Mouse (Mus musculus) frontal cortex, postnatal 14 days (tissue): ENCODE results near the gene Adgrf5.

Experiments used
- DNase-seq, 2 experiments: peaks; one replicate each; pipeline ENCODE4 v3.0.0; 2022; ENCODE audit warnings: low spot score in 2 of 2

The Adgrf5 gene

GRCm38 (mm10) chr17:43378703-43379102 lies 18.5 kb downstream of the Adgrf5 start:
- DNase-seq: no peak

DNA sequence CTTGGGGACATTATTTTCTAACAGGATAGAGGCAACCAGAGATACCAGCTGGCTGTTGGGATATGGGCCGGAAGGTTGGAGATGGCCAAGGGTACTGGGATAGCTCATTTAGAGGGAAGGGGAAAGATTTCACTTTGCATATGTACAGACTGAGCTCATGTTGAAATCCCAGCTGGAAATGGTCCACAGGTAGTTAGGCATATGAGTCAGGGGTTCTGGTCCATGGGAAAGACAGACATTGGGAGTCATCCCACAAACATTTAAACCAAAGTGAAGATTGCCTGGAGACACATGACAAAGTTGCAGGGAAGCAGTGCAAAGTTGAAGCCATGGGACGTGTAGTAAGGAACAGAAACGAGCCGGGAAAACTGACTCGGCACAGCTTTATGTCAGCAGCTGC lies 26.1 kb downstream of the Adgrf5 start:
- no peak for DNase-seq

GRCm38 (mm10) chr17:43387171-43387570 lies 26.9 kb downstream of the Adgrf5 start:
- DNase-seq: no peak

DNA sequence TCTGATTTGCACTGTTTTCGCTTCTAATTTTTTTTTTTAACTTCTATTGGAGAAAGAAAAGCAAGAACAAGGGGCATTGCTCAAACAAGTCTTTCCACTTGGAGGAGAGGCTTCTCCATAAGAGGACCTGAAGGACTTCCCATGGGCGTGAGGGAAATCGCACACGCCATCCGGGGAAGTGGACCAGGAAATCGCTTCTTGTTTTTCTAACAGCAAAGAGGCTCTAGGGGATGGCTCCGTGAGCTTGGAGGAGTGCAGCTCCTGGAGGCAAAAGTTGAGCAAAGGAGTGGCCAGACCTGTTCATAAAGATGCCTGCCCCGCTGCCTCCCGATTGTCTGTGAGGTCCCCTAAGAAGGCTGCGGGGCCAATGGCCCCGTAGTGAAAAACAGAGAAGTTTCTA lies 29.0 kb downstream of the Adgrf5 start:
- no peak for DNase-seq

DNA sequence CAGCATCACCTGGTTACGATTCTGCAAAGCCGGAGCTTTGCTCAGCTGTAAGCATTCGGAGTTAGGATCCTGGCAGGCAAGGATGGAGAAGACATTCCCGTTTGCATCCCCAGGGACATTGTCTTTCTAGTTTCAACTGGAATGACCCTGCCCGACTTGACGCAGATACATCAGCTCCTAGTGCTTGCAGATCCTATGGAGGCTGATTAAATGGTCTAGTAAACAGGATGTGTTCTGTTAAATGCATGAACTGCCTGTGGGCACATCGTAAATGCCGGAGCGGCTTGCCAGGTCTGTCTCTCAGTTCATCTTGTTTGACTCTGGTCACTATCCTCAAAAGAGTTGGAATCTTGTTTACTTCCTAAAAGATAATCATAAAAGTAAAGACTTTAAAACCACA lies 31.9 kb downstream of the Adgrf5 start:
- no peak for DNase-seq

- no peak for DNase-seq
These were observed 33.4 kb downstream of the Adgrf5 start for GRCm38 (mm10) chr17:43393669-43394068.

DNA sequence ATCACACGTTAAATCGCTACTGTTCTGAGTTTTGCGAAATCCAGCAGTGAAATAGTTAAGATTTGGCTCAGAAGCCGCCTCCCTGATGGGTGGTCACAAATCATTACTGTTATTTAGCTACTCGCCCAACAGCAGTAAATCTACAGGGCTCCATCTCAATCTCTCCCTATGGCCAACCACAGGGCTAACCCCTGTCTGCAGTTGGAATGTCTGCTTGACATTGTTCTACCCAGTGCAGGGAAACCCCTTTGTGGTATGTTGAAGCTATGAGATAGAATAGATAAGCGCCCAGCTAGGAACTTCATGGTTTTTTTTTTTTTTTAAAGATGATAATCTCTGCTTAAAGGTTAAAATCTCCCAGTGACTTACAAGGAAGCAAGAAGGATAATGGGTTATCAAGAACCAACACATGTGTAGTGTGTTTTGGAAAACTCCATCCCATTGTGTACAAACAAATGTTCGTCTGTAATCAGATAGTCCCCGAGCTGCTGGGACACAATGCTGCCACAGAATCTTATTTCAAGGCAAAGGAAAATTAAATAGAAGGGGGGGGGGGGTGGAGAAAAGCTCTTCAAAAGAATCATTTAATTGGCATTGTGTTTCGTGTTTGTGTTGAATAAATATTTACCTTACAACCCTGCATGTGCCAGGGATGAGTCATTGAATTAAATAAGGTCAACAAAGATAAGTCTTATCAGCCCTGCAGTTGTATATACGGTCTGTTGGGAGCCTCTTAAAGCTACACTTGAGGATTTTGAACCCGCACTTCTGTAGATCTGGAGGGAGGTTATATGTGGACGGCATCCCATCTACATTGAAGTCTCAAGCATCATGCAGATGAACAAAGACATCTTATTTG lies 35.4 kb downstream of the Adgrf5 start:
- no peak for DNase-seq

DNA sequence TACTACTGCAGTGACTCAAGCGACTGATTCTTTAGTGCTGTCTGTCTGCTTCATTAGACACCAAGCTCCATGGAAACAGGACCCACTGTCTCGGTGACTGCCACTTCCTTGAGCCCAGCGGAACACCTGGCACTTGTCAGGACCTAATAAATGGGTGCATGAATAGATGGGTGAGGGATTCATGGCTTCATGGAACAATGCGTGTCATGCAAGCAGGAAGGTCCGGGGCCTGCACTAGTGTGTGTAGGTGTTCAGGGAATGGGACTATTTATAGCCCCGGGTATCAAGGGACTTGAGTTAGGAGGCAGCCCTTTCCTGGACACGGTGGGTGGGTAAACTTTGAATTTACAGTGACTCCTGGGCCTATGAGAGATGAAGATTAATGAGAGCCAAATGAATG lies 38.4 kb downstream of the Adgrf5 start:
- no peak for DNase-seq

- DNase-seq: no peak
These were observed 38.9 kb downstream of the Adgrf5 start for GRCm38 (mm10) chr17:43399151-43399550.

DNA sequence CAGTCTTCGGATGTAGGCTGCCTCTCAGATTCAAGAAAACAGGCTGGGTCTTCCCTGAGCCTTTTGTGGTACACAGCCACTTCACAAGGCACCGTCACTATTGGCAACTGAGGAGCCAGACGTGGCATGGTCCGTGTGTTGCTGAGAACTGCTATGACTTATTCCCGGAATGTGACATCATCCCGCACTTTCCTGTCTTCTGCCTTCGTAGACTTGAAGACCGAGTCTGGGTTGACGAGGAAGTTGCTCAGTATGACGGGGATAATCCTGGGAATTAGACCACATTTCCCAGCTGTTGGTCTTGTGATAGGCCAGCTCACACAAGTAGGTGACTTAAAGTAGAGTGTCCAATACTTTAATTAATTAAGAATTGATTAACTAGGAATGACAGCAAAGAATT lies 40.2 kb downstream of the Adgrf5 start:
- no peak for DNase-seq

DNA sequence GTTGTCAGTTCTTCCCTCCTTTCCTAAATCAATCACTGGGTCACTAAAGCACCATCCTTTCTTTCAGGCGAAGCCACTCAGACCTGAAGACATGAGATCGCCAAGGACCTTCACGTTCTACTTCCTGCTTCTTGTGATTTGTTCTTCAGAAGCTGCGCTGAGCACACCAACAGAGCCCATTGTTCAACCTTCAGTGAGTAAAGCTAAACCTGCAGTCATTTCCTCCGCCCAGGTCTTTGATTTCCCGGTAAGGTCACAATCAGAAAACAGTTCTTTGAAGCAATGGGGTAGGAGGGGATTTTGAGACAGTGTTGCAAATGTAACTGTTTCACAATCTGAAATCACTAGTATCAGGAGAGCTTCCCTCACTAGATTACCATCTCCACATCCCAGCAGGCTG lies 43.6 kb downstream of the Adgrf5 start:
- no peak for DNase-seq

DNA sequence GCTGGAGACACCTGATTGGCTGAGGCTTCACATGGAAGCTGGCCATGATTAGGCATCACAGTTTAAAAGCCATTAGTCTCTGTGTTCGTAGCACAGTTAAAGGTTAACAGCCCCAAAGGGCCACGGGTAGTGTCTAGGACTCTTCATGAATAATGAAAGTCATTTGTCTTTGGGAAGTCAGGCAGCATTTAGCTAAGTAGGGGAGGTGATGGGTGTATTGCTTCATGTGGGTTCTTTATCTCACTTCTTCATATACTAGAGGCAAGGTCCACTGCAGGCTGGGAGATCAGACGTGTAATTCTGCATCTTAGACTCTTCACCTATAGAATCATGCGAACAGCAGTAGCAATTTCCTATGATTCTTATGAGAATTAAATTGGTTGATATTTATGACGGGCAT lies 44.2 kb downstream of the Adgrf5 start:
- no peak for DNase-seq

- DNase-seq: no peak
These were observed 46.1 kb downstream of the Adgrf5 start for GRCm38 (mm10) chr17:43406321-43406720.

DNA sequence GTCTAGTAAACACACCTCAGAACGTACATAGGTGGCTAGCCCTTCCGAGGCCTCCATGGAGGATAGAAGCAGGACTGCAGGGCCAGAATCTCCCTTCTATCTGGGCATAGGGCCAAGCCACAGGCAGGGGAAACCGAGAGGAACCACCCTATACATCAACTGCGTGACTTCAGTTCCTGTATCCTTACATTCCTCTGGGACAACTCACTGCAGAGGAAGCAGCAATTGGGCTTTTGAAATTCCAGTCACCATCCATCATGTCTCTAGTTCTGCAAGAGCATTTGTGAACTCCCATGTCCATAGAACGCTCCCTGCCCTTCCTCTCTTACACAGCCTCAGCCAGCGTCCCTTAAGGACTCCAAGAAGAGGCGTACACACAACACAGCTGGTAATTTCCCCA lies 47.3 kb downstream of the Adgrf5 start:
- no peak for DNase-seq

DNA sequence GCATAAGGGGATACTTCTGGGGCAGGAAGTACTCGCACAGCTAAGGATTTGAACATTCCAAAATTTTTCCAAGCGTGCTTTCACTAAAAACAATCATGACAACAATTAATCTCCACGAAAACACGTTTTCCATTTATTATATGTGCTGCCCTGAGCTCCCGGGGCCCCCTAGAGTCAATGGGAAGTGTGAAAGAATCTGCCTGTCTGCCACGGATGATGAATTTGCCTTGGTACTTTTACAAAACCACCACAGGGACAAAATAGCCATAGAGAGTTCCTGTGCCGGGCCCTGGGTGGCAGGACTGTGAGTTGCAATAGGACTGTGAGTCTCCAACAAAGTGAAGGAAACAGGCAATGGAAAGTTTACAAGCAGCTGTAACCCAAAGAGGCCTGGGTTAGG lies 52.9 kb downstream of the Adgrf5 start:
- DNase-seq: no peak

DNA sequence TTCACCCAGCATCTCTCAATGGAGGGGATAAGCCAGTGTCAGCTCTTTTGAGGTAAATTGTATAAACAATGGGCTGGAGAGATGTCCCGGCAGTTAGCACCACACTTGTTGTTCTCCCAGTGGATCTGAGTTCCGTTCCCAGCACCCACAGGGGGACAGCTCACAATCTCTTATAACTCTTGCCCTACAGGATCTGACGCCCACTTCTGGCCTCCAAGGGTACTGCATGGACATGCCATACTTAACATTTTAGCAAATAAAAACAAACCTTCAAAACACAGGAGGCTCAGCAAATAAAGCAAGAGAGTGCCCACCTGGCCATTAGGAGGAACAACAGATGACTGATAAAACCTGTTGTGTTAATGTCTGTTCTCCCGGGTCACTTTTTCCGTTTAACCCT lies 59.0 kb downstream of the Adgrf5 start:
- DNase-seq: no peak

DNA sequence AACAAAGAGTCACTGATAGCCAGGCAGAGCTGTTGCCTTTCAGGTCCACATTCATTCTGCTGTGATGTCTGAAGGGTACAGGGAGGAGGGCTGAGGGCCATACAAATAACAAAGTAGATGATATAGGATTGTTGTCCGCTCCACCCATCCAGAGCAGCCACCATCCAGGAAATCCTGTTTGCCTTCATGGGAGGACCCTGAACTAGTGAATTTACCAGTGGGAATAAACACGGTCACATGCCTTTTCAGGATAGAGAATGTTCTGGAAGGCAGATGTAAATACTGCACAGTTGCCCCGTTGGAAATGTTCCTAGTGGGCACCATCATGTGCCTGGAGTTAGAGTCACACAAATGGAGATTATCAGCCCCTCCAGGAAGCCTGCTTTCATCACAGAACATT lies 60.1 kb downstream of the Adgrf5 start:
- DNase-seq: no peak

GRCm38 (mm10) chr17:43423953-43424352 lies 63.7 kb downstream of the Adgrf5 start:
- DNase-seq: no peak

- DNase-seq: no peak
These were observed 71.4 kb downstream of the Adgrf5 start for GRCm38 (mm10) chr17:43431692-43432091.

- DNase-seq: no peak
These were observed 74.2 kb downstream of the Adgrf5 start for GRCm38 (mm10) chr17:43434485-43434884.

DNA sequence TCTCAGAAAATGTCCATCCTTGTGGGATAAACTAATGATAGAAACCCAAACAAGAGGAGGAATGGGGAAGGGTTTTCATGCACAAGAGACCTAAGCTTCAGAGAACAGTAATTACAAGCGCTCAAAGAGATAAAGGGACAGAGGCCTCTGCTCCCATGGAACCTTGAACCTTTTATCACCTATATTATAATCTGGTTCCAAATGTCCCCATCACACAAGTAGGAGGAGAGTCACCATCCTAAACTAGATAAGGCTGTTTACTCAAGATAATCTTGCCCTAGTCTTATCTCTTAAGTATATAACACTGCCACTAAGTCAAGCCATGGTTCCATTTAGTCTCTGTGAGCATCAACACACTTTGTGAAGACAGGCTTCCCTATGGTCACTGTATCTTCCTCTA lies 91.0 kb downstream of the Adgrf5 start:
- DNase-seq: no peak

DNA sequence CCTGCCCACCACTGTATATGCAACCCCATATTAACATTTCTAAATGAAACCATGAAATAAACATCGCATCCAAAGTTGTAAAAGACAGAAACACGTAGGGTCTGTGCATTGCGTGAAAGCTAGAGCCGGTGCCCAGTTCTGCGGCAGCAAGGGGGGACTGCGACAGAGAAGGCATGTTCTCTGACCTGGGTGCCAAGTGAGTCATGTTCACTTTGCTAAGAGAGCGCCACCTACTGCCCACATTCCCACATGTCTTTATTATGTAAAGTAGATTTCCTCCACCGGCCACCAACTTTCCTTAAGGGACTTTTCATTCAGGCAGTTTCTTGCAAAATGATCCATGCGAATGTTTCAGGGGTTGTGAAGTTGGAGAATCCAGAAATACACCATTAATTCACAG lies 98.3 kb downstream of the Adgrf5 start:
- DNase-seq: peak; percentile 13 to 65

DNA sequence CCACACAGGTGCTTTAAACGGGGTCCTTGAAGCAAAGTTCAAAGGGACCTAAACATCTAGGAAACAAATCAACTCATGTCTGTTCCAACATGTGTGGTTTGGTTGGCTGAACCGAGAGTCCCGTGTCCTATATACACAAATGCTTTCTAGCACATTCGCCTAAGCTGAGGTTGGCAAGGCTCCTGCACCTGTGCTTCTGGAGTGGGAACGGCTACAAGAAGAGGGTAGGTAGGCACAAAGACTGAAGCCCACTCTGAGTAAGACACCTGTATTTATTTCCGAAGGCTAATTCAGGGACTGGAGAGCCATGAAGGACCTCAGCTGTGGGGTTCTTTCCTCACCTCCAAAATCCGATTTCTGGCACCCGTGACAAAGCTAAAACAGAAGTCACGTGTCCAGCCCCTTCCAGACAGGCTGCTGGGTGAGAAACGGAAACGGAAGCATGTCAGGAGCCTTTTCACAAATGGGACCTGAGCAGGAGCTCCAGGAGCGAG lies 99.5 kb downstream of the Adgrf5 start:
- no peak for DNase-seq
